Mouse (Mus musculus) urinary bladder, postnatal 36 days (tissue): ENCODE results near the gene Acoxl.

Experiments used
- DNase-seq, 2 experiments: peaks; one replicate each; pipeline ENCODE4 v3.0.0; 2022; ENCODE audit warnings: low spot score in 2 of 2, mixed read lengths in 1 of 2

Acoxl gene

GRCm38 (mm10) chr2:128032111-128032510, 193.4 kb downstream of the Acoxl start:
- no peak for DNase-seq

GRCm38 (mm10) chr2:128033503-128033902, 194.8 kb downstream of the Acoxl start:
- DNase-seq = no peak

- no peak for DNase-seq
These were observed 195.5 kb downstream of the Acoxl start for GRCm38 (mm10) chr2:128034066-128034665.

GRCm38 (mm10) chr2:128038259-128038890, 199.7 kb downstream of the Acoxl start:
- DNase-seq = no peak

DNA sequence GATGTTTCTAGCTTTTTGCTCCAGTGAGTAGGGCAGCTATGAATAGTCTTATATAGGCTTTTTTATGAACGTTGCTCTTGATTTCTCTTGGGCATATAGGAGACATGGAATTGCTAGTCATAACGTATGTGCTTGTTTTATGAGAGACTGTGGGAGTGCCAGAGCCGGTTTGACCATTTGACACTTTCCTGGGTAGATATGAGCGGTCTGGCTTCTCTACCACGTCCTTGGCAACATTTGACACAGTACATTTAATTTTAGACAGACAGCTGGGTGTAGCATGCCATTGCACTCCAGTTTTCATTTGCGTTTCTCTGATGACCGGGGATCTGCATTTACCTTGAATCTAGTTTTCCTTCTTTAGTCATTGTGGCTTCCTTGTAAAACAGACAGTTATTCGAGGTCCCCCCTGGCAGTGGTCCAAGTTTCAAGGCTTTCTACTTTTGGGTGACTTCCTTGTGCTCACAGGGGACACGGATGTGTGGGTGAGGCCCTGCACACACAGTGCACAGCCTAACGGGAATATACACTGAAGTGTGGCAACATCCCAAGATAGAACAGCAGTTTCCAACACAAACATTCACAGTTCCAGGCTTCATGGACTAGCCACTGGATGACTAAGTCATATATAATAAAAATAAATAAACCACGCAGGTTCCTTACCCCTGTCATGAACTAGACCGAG, 202.5 kb downstream of the Acoxl start:
- DNase-seq = no peak

DNA sequence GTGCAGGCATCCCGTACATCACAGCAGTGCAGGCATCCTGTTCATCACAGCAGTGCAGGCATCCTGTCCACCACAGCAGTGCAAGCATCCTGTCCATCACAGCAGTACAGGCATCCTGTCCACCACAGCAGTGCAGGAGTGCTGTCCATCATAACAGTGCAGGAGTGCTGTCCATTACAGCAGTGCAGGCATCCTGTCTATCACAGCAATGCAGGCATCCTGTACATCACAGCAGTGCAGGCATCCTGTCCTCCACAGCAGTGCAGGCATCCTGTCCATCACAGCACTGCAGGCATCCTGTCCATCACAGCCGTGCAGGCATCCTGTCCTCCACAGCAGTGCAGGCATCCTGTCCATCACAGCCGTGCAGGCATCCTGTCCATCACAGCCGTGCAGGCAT, 207.8 kb downstream of the Acoxl start:
- DNase-seq = no peak

- no peak for DNase-seq
These were observed 216.2 kb downstream of the Acoxl start for GRCm38 (mm10) chr2:128054905-128055304.

DNA sequence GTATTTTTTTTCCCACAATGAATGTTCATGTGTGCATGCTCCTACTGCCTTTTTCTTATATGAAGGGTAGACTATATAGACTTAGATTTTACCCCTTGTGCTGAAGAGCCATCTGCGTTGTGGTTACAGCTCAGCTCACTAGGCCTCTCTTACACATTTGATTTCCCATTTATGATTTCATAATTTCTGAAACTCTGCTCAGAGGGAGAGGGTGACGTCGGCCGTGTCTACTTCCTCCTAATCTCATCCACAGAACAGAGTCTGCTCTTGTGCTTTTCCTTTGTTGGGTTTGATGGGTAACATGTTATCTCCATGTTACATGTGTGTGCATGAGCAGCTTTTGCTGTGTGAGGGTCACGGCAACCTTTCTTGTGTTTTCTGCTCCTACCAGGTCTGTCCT, 219.2 kb downstream of the Acoxl start:
- DNase-seq = no peak

GRCm38 (mm10) chr2:128058627-128059026, 220.0 kb downstream of the Acoxl start:
- DNase-seq = no peak

- DNase-seq = no peak
These were observed 221.5 kb downstream of the Acoxl start for GRCm38 (mm10) chr2:128060213-128060612.

DNA sequence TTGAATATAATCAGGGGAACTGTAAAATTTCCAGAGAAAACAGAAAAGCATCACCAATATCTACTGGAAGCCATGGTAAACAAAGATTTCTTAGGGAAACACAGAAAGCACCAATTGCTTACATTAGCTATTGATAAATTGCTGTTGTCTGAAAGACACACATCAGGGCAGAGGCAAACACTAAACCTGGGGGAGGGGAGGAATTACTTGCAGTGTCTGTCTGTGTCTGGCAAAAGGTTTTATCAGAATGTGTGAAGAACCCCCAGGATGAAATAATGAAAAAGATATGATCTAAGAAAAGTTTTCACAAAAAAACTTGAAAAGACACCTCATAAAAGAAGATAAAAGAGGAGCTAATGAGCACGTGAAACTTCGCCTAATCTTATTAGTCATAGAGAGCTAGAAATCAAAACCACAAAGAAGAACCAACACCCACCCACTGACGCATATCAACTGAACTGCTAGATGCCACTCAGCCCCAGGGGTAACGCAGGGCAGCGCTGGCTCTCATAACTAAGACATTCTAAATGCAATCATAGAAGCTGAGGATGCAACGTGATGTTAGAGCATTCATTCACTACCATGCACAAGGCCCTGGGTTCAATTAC, 222.1 kb downstream of the Acoxl start:
- DNase-seq = no peak

GRCm38 (mm10) chr2:128061491-128061890, 222.8 kb downstream of the Acoxl start:
- DNase-seq = no peak

DNA sequence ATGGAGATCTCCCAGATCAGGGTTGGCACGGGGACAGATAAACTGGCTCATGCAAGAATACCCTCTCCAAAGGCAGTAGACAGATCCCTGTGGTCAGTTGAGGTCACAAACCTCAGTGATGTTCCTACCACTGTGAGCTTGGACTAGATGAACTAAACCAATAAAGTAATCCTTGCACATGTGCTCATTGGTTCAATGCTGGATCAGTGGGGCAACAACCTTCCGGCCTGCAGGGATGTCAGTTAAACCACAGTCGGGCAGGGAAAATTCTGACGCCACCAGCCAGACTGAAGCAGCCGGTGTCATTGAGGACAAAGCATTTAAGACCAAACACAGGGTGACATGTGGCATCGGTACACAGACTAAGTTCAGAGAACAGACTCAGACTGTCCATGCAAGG, 224.1 kb downstream of the Acoxl start:
- no peak for DNase-seq

GRCm38 (mm10) chr2:128065013-128065412, 226.3 kb downstream of the Acoxl start:
- DNase-seq = no peak

GRCm38 (mm10) chr2:128065576-128065975, 226.9 kb downstream of the Acoxl start:
- no peak for DNase-seq

GRCm38 (mm10) chr2:128067162-128067561, 228.5 kb downstream of the Acoxl start:
- no peak for DNase-seq

DNA sequence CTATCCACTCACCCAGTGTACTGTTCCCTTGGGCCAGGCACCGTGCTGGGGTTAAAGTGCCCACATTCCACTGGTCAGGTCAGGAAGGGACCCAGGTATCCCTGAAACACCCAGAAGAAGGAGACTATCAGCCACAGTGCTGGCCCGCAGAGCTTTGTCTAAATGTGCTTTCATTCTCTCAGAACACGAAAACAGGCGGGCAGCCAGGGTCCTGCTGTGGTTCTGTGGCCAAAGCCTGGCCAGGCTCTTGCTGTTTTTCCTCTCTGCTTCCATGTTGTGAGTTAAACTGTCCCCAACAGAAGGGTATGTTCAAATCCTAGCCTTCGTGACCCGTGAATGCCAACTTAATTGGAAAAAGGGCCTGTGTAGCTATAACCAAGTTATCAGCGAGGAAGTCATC, 228.9 kb downstream of the Acoxl start:
- DNase-seq = no peak

DNA sequence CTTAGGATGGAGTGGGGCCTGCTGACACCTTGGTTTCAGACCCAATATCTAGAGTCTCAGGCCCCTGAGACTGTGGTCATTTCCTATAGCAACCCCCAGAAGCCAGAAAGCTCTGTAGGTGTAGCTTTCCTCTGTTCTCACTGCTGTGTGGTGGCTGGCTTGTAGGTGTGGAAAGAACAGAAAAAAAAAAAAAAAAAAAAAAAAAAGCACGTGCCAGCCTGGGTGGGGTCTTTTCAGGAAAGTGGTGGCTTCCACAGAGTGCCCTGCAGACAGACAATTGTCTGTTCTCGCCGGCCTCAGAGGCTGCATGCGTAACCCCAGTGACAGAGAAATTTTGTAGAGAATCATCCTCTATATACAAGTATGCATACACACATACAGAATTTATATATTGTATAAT, 229.5 kb downstream of the Acoxl start:
- DNase-seq = no peak

GRCm38 (mm10) chr2:128069025-128069424, 230.3 kb downstream of the Acoxl start:
- no peak for DNase-seq

DNA sequence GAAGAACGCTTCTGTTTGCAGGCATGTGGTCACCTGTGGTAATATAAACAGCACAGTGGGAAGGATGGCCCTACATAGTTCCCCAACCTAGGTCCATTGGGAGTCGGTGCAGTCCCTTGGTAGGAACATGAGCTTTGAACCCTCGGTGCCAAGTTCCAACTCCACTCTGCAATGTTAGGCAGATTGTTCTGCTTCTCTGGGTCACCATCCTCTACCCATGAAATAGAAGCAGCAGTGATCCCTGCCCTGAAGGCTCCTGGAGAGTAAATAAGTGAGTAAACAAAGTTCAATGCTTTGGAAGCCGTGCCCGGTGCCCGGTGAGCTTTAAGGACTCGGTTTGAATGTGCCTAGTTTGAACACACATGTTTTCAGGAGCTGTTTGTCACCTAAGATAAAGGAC, 233.1 kb downstream of the Acoxl start:
- DNase-seq = no peak

DNA sequence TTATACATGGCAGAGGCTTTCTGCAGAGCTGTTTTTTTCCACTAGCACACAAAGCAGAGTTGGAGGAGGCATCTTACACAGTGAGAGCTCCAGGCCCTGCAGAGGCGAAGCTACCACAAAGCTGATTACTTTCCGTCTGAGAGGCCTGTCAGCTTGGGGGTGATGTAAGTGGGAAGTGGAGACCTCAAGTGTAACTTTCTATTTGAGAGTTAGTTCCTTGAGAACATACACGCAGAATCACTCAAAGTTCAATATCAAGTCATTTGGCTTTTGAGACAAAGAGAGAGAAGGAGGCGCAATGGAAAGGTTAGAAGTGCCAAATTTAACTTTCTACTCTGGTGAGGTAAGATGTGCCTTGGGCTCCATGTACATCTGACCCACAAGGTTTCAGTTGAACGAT, 234.3 kb downstream of the Acoxl start:
- DNase-seq = no peak

GRCm38 (mm10) chr2:128073603-128074002, 234.9 kb downstream of the Acoxl start:
- DNase-seq = no peak

DNA sequence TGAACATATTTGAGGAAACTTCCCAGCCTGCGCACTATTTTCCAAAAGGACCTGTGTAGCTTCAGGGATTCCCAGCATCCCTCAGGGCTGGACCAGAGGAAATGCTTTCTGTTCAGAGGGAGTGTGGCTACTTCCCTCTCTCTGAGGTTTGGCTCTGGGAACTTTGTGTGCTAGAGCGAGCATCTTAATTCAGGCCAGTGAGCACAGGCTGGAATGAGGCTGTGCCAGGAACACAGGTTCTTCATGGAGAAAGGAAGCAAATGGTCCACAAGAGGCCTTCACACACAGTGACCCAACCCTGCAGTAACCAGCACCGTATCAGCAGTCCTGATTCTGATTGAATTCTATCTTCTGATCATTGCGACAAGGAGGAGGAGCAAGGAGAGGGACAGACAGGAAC, 238.3 kb downstream of the Acoxl start:
- no peak for DNase-seq
